Mouse (Mus musculus) thymus, adult 2 months (tissue): ENCODE data around the gene Cacng4.

Experiments
- CTCF ChIP-seq: fragments of 200-500 bp; IDR thresholded peaks from 2 replicates; pipeline ENCODE4 v1.5.1; 2012; ENCODE audit warnings: mild to moderate bottlenecking, control low read depth, low read length, moderate library complexity, borderline replicate concordance; ENCODE audit not compliant: control insufficient read depth, poor library complexity, insufficient read depth; ENCODE audit errors: extremely low read depth
- POLR2A ChIP-seq: fragments of 200-500 bp; IDR thresholded peaks from 2 replicates; pipeline ENCODE4 v1.6.1; 2012; ENCODE audit warnings: mild to moderate bottlenecking, low read length, control low read depth, moderate library complexity; ENCODE audit not compliant: control insufficient read depth, poor library complexity, insufficient read depth; ENCODE audit errors: extremely low read depth

DNA sequence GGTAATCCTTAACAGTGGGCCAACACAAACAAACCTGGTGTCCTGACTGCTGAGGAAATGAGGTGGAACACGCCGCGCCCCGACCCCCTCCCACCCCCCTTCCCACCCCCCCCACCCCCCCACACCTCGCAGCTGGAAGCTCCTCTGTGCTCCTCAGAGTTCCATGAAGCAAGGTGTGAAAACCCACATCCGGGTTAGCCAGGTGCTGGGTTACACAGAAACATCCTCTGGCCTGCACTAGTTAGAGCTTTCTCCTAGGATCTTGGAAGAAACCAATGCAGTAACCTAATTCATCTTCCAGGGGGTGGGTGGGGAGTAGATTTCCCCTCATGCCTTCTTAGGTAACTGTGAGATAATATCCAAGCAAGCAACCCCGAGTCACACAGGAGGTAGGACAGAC is 2.0 kb upstream of the Cacng4 start:
- TF ChIP-seq POLR2A (no peak), CTCF (no peak)
